Mouse (Mus musculus): ENCODE data around the gene Krt15.

The Krt15 gene

DNA sequence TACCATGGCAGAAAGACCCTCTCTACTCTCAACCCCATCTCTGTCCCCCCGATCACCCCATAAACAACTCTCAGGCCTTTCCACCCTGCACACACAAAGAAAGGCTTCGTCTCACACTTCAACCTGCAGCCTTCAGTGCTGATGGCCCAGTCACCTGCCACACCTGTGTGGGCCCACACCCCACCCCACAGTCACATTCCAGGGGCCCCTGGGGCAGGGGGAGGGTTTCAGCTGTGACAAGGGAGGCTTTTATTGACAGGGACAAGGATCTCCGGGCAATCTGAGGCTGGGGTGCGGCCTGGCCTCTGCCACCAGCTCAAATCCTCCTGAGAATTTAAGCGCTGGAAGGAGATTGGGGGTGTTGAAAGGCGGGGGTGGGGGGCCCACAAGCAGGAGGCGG, 3.1 kb upstream of the Krt15 start:
- in situ Hi-C loops (cut with MboI; ENCODE audit: low pct_unique_long_range_greater_than_20kb in 1 of 2, low sequenced_read_pairs in 2 of 2, unreplicated experiment in 1 of 2), result no loop called here

DNA sequence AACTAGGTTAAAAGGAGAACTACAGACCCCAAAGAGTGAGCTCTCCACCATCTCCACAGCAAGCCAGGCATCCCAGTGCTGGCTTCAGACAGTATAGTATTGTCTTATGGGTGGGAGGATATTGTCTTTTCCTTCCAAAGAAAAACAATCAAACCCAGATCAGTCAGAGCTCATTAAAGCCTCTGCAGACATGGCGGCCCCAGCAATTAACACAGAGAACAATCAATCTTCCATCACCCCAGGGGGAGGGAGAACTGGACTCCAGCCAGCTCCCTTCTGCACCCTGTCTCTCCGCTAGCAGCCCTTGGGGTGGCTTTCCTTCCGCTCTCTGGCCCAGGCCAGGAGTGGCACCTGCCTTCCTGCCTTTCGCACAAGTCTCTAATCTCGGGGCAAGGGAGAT, 2.0 kb upstream of the Krt15 start:
- in situ Hi-C loops (cut with MboI; ENCODE audit: low pct_unique_long_range_greater_than_20kb in 1 of 2, low sequenced_read_pairs in 2 of 2, unreplicated experiment in 1 of 2), result no loop called here

DNA sequence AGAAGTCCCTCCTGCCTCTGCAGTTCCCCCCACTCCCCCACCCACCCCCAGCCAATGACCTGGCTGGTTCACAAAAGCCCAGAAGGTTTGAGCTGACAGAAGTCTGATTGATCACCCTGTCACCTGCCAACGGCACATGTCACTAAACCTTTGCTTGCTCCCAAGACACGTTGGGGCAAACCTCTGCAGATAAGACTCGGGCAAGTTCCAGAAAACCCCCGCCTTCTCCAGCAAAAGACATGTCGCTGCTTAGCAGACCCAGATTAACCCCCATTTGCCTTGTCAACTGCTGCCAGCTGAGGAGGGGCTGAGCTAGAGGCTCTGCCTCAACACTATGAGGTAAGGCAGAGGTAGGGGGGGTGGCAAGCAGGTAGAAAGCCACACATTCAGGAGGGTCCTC, 831 bp upstream of the Krt15 start:
- in situ Hi-C loops (cut with MboI; ENCODE audit: low pct_unique_long_range_greater_than_20kb in 1 of 2, low sequenced_read_pairs in 2 of 2, unreplicated experiment in 1 of 2), result no loop called here

DNA sequence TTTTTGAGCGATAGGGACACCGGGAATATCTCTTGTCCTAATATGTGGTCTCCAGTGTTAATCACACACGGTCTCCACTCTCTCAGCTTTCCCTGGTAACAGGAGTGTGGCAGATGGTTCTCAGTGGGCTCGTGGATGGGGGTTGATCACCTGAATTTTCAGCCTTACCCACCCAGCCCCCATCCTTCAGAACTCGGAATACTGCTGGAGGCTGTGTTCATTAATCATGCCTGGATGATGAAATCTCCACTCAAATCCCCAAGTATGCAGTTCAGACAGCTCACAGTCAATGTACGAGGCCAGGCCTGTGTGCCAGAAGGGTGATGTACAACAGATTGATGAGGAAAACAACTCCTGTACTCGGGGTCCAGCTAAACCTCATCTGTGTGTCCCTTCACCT, 10.8 kb downstream of the Krt15 start:
- in situ Hi-C loops (cut with MboI; ENCODE audit: low pct_unique_long_range_greater_than_20kb in 1 of 2, low sequenced_read_pairs in 2 of 2, unreplicated experiment in 1 of 2), result no loop called here

DNA sequence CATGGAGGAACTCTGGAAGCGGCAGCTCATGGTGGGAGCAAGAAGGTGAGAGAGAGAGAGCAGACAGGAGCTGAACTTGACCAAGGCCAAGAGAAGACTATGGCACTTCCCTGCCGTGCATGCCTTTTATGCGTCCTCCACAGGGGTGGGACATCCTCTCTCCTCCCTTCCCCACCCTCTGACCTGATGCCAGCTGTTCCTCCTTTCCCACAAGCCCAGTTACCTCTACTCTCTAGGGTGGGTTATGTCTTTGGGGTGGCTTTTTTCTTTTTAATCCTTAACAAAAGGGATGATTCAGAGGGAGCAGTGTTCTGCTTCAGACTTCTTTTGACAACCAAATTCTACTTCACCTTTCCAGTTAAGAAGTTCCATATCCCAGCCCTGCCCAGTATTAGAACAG, 14.3 kb downstream of the Krt15 start, which contains the start of gene Krt13:
Gene Krt13 (minus strand): TSS at position 101 of the 400 bp plus-strand sequence.
- in situ Hi-C loops (cut with MboI; ENCODE audit: low pct_unique_long_range_greater_than_20kb in 1 of 2, low sequenced_read_pairs in 2 of 2, unreplicated experiment in 1 of 2), result no loop called here

DNA sequence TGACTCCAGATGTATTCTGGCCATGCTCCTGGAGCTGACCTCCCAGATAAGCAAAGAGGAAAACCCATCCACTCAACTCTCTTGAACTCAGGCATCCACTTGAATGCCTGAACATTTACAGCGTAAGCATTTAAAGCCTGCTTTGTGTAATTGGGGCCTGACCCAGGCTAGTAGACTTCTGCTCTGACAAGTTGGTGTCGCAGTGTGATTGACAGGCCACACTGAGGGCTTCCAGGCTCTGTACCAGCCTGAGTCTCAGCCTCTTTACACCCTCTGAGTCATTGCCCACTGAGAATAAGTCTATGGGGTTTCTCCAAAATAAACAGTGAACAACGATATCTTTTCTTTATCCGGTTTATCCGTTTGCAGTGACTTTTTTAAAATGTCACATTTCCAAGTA, 15.4 kb downstream of the Krt15 start:
- in situ Hi-C loops (cut with MboI; ENCODE audit: low pct_unique_long_range_greater_than_20kb in 1 of 2, low sequenced_read_pairs in 2 of 2, unreplicated experiment in 1 of 2), result no loop called here

DNA sequence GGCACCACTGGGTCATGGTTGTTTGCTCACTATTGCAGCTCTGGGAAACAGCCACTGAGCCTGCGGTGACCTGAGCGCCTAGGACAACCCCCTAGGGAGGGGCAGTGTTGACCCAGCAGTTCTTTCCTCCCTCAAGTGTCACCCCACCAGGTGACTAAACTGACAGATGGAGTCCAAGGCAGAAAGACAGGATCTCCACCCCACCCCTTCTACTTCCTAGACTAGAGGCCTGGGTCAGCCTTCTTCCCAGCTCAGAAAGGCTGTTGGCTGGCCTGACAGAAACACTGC, 22.0 kb downstream of the Krt15 start:
- in situ Hi-C loops (cut with MboI; ENCODE audit: low pct_unique_long_range_greater_than_20kb in 1 of 2, low sequenced_read_pairs in 2 of 2, unreplicated experiment in 1 of 2), result no loop called here

DNA sequence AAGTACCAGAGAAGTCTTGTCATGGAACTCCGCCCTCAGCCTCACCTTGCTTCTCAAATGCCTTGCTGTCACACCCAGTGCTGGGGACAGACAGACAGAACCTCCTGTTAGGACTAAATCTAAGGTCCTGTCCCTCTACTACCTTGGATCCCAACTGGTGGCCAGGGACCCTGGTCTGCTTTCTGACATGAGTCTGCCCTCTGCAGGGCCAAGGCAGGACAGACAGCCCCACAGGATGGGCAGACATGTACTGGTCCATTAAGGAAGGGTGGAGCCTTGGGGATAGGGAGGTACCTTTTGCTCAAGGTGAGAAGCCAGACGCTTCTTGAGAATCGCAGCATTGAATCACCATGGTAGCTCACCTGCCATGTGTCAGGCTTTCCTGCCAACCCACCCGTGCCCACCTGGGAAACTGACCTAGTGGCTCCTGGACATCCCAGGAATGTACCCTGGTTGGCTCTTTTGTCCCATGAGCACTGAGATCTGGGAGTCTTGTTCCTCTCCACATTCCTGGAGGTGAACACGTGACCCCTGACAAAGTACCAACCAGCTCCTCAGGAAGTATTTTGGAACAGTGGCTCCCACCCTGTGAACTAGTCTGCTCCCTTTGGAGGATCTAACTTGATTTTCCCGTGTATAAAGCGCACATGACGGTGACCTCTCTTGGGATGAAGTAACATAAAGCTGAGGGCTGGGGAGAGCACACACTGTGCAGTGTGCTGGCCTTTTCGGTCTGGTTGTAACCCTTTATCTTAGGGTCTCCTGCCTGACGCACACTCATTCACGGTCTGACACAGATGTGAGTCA, 22.6 kb downstream of the Krt15 start:
- in situ Hi-C loops (cut with MboI; ENCODE audit: low pct_unique_long_range_greater_than_20kb in 1 of 2, low sequenced_read_pairs in 2 of 2, unreplicated experiment in 1 of 2), result no loop called here

DNA sequence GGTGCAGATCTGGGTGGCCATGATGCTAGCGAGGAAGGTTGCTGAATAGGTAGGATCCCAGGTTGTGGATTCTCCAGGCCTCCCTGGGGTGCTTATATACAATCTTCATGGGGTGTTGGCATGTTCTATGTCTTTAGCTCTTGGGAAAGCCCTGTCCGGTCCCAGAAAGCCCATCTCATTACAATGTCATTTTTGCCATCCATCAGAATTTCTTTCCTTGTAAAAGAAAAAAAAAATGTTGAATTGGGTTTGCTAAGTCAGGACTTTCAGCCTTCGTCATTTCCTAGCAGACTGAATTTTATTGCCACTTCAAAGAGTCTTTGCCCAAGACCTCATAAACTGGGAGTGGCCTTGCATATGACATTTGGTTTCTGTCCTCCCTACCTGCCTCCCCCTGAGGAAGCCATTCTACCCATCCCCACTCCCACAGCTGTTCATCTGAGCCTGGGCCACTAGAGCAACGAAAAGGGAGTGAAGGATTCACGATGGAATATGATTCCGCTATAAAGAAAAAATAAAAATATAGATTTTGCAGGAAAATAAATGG, 30.1 kb downstream of the Krt15 start, which contains the start of gene Krt36:
Gene Krt36 (minus strand): TSS at position 51 of the 547 bp plus-strand sequence.
- in situ Hi-C loops (cut with MboI; ENCODE audit: low pct_unique_long_range_greater_than_20kb in 1 of 2, low sequenced_read_pairs in 2 of 2, unreplicated experiment in 1 of 2), result no loop called here

DNA sequence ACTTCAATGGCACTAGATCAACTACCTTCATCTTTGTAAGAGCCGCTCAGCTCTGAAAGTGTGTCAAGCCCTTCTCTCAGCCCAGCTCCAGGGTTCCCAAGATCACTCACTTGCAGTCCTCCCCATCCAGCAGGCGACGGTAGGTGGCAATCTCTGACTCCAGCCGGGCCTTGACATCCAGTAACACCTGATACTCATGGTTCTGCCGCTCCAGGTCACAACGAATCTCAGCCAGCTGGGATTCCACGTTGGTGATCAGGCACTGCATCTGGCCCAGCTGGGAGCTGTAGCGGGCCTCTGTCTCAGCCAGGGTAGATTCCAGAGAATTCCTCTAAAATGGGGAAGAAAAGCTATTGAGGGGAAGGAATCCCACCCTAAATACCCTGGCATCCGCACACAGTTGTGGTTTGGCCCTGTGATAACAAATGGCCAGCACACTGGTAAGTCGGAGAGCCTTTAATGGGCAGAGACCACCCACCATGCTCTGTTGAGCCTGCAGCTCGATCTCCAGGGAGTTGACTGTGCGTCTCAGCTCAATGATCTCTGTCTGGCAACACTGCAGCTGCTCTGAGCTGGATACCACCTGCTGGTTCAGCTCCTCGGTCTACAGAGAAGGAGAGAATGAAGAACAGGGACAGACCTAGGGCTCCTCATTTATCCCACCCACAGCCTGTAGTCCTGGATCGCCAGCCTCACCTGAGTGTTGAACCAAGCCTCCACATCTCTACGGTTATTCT, 32.9 kb downstream of the Krt15 start:
- in situ Hi-C loops (cut with MboI; ENCODE audit: low pct_unique_long_range_greater_than_20kb in 1 of 2, low sequenced_read_pairs in 2 of 2, unreplicated experiment in 1 of 2), result no loop called here

DNA sequence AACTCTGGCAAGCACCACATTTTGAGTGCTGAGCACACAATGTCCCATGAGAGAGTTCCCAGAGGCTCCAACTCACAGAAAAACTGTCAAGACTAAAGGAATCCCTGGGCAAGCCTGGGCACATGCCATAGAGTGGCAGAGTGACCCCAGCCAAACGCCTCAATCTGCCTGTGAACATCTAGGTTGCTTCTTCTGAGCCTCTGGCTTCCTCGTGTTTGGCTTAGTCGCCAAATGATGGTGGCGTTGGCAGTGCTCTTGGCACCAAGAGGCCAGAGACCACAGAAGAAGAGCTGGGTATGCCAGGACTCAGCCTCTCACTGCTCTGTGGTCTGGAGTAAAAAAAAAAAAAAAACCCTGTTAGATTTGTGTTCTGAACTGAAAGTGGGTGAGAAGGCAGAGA, 35.3 kb downstream of the Krt15 start:
- in situ Hi-C loops (cut with MboI; ENCODE audit: low pct_unique_long_range_greater_than_20kb in 1 of 2, low sequenced_read_pairs in 2 of 2, unreplicated experiment in 1 of 2), result no loop called here

DNA sequence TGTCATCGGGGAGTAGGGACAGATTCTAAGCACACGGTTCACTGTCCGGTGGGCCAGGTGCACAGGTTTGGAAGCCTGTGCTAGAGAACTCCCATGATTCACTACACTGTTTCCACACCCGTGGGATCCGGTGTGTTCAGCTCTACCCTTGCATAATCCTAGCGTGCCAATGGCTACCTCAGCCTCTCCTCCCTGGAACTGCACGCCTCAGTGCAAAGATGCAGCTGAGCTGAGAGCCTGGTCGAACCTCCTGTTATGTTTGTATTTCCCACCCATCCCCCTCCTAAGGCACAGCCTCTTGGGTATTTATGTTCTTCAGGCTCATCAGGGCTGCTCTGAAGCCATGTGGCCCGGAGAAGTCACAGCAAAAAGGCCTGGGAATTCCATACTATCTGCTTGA, 37.9 kb downstream of the Krt15 start:
- in situ Hi-C loops (cut with MboI; ENCODE audit: low pct_unique_long_range_greater_than_20kb in 1 of 2, low sequenced_read_pairs in 2 of 2, unreplicated experiment in 1 of 2), result no loop called here

DNA sequence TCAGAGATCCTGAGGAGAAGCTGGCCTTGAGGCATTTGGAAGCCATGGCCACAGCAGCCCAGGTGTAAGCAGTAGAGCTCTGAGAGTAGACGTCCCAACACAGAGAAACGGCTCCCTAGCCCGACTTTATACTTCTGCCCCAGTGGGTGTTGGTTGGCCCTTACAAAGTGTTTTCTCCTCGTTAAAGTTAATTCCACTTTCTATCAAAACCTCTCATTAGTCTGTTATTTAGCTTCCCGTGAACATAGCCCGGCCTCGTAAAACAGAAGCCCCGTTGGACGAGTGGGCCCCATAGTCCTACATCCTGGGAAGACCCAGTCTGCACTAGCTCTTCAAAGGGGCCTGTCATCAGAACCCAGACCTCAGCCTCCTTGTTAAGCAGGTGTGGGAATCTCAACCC, 39.6 kb downstream of the Krt15 start, which contains the start of gene Krt35:
Gene Krt35 (minus strand): TSS at position 101 of the 400 bp plus-strand sequence.
- in situ Hi-C loops (cut with MboI; ENCODE audit: low pct_unique_long_range_greater_than_20kb in 1 of 2, low sequenced_read_pairs in 2 of 2, unreplicated experiment in 1 of 2), result no loop called here

DNA sequence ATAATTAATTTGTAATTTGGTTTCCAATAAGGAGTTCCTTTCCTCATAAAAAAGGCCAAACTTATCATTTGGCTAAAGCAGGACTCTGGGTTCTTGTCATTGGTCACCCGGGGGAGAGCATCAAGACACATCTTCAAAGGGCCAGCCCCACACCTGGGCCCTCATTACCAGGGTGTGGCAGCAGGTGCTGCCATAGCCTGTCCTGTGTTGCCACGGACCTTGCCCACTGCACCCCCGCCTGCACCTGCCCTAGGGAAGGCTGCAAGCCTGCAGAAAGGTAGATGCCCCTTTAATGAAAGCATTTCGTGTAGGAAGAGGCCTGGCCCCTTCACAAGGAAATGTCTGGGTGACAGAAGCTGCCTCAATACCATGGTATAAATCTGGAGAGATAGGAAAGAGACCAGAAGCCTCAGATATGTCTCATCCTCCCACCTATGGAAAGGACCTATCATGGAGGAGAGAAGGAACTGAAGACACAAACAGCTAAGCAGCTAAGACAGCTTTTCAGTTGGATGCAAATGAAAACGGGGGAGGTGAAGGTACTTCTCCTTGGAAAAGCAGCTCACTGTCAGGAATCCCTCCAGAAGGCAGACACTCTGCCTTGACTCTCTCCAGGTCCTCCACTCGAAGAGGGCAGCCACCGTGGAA, 47.2 kb downstream of the Krt15 start:
- in situ Hi-C loops (cut with MboI; ENCODE audit: low pct_unique_long_range_greater_than_20kb in 1 of 2, low sequenced_read_pairs in 2 of 2, unreplicated experiment in 1 of 2), result no loop called here

DNA sequence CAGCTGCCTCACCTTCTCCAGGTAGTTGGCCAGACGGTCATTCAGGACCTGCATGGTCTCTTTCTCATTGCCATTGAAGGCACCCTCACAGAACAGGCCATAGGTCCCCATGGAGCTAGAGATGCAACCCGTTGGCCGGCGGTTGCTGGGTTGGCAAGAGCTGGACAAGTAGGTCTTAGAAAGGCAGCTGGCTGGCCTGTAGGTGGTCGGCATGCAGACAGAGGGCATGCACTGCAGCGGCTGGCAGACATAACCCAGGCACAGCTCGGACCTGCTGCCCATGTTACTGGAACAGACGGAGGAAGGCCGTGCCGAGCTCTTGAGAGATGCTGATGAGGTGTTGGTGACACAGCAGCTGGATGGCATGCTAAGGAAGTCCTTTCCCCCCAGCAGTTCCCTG, 47.9 kb downstream of the Krt15 start, which contains the start of gene Krt32:
Gene Krt32 (minus strand): TSS at position 366 of the 400 bp plus-strand sequence.
- in situ Hi-C loops (cut with MboI; ENCODE audit: low pct_unique_long_range_greater_than_20kb in 1 of 2, low sequenced_read_pairs in 2 of 2, unreplicated experiment in 1 of 2), result no loop called here

All from mouse embryonic stem cell (cell line).